Mouse (Mus musculus) neutrophil, adult 5-6 weeks (primary cell): ENCODE measurements around the gene Zpbp2. TPM values are rescaled to one million over a fixed set of nuclear protein-coding genes. Genes with fewer than 3 reads are reported as not detected.
"Not testable (repeated sequence)": the region's sequence is repeated elsewhere in the genome, so short reads cannot be mapped to it uniquely, and the experiment has no call there.

Source experiments
- ATAC-seq: fragments of 151-379, 151-347 bp; 2 replicates; pipeline ENCODE4 v1.8.0; 2017; ENCODE audit warnings: mild to moderate bottlenecking, moderate TSS enrichment; ENCODE audit not compliant: insufficient number of reproducible peaks, poor library complexity, low FRiP score, severe bottlenecking; ENCODE audit errors: extremely low read depth
- total RNA-seq: library from RNA; stranded (forward); fragments of 200-1000 nt; gene quantifications from 2 replicates; pipeline ENCODE4 v1.2.3, GENCODE M21; 2017

Zpbp2 gene
- total RNA-seq, 1 experiment from 2014 or later, result 2.4 TPM

- ATAC-seq, result peak; percentile 93
Measured at GRCm38 (mm10) chr11:98586892-98587563, 36.1 kb downstream of the Zpbp2 start, which contains the start of gene Ormdl3. Gene Ormdl3 (minus strand): TSS chr11:98587368.

DNA sequence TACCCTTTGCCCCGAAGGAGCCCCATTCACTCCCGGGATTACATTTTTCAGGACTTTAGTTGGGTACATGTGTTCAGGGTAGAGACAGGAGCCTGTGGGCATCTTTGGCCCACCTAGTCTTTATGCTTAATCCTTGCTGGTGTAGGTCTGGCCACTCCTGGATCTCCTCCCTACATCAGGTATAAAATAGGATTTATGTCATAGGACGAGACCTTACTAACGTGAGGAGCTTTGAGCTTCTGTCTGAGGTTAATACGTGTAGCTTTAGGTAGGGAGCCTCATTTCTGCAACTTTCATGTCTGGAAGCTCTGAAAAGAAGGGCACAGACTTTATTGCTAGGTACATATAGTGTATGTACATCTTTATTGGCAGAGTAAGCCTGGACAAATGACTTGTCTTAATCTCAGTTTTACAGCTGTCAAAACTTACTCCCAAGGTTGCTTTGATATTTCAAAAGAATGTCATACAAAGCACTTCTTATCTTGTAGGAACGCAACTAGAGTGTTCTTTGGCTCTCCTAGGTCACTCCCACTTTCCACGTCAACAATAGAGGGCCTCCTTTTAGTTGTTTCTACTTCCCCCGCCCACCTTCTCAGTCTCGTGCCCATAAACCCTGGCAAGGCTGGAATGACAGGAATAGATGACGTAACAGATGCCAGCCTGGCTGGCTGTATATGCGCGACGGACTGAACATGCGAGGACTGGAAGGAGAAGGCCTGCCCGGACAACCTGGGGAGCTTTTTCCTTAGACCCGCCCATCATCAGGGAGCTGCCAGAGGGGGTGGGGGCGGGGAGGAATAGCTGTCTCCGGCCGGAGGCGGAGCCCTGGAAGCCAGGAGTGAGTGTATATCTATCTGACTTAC, 37.0 kb downstream of the Zpbp2 start:
- no peak for ATAC-seq

- ATAC-seq, result no peak
Measured at GRCm38 (mm10) chr11:98588833-98589281, 38.0 kb downstream of the Zpbp2 start.

DNA sequence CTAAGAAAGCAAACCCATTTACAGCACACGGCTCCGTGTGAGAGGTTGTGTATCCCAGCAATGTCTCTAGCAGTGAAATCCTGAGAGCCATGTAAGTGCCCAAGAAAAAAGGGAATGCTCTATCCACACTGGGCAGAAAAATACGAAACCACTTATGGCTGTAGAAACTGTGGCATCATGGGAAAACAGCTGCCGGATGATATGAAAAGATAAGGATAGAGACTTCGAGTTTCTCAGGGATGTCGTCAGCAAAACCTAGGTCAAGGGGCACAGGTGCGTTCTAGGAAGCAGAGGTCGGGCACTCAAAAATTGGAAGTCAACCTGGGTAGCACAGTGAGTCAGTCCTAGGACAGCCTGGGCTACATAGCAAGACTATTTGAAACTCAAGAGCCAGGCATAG, 38.4 kb downstream of the Zpbp2 start:
- no peak for ATAC-seq

GRCm38 (mm10) chr11:98590548-98591445, 39.9 kb downstream of the Zpbp2 start:
- ATAC-seq, result no peak

GRCm38 (mm10) chr11:98595021-98595420, 44.1 kb downstream of the Zpbp2 start:
- ATAC-seq, result no peak

DNA sequence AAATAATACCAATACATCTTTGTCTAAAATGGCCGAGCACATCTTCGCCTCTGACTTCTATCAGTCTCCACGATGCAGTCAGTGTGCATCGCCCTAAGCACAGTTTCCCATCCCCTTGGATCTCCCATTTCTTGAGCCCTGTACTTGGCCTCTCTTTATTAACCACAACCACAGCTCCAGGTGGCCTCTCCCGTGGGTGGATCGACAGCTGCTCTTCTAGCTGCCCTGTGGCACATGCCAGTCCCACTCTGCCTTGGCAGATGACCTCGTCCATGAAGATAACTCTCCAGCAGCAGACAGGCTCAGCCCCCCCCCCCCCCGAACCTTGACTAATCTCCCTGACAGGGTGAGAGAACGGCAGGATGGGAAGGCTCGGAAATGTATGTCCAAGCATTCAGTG, 44.6 kb downstream of the Zpbp2 start:
- ATAC-seq, result no peak

DNA sequence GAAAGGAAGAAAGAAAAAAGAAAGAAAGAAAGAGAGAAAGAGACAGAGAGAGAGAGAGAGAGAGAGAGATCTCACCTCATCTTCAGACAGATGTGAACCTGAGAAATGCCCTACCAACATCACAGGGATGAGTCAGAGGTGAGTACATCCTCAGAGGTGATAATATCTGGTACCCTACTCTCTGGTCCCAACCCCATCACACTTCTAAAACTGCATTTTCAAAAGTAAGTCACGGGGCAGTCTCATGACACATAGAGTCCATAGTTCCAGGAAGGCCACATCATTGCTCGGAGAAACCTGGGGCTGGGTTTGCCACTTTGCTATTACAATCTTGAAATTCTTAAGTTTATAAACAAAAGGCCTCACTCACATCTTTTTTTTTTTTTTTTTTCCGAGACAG, 45.1 kb downstream of the Zpbp2 start:
- ATAC-seq, result no peak

- peak; percentile 83 for ATAC-seq
Measured at GRCm38 (mm10) chr11:98597363-98597762, 46.5 kb downstream of the Zpbp2 start.

DNA sequence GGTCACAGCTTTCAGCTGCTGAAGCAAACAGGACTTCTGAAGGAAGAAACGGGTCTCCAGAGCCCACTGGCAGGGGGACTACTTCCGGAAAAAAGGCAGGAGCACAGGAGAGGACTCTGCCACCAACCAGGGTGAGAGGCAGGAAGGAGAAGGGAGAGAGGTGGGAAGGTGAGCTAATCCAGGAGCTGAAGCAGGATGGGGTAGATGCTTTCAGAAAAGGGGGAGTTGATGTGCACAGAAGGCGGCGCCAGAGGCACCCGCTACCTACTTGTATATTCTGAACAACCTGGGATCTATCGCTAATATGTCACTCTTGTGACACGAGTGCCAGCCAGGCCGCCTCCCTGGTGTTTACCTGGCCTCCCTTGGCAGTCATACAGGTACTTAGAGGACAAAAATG, 47.1 kb downstream of the Zpbp2 start, which contains the start of gene Lrrc3c:
TSS of gene Lrrc3c (plus strand) at position 301 of the 400 bp plus-strand sequence.
- ATAC-seq, result no peak

DNA sequence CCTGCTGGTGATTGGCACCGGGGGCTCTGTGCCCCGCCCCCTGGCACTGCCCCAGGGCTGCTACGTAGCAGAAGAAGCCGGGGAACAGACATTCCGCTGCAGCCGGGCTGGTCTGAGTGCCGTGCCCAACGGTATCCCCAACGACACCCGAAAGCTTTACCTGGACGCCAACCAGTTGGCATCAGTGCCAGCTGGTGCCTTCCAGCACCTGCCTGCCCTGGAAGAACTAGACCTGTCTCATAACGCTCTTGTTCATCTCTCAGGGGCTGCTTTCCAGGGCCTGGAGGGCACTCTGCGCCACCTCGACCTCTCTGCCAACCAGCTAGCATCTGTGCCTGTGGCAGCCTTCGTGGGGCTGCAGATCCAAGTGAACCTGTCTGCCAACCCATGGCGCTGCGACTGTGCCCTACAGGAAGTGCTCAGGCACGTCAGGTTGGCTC, 48.0 kb downstream of the Zpbp2 start:
- no peak for ATAC-seq

- no peak for ATAC-seq
Measured at GRCm38 (mm10) chr11:98599291-98599690, 48.4 kb downstream of the Zpbp2 start.

DNA sequence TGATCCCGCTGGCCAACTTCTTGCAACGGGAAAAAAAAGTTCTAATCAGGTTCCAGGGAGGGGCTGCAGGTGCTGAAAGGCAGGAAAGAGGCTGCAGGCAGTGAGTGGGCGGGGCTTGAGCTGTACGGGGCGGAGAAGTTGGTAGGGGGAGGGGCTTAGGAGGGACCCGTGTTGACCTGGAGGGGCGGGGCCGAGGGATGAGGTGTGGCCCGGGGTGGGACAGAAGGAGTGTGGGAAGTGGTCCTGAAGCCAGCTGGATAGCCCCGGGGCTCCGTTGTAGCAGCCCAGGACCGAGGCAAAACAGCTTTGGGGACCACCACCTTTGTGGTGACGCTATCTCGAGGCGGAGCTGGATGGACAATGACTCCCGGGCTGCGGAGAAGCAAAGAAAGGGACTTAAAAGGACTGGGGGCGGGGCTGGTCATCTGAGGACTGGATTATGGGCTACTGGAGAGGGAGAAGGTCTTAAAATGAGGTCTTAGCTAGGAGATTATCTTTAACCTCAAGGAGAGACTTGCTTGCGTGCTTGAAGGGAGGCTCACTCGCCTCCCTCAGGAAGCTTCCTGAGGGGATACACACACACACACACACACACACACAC, 51.3 kb downstream of the Zpbp2 start:
- no peak for ATAC-seq

GRCm38 (mm10) chr11:98603953-98604352, 53.1 kb downstream of the Zpbp2 start:
- ATAC-seq, result no peak

- ATAC-seq, result not testable (repeated sequence)
Measured at GRCm38 (mm10) chr11:98604911-98605310, 54.0 kb downstream of the Zpbp2 start.

- ATAC-seq, result peak; percentile 86
Measured at GRCm38 (mm10) chr11:98606763-98607162, 55.9 kb downstream of the Zpbp2 start.
